Mouse (Mus musculus): Measurements from ENCODE around the gene Parvb. TPM values are rescaled to one million over a fixed set of nuclear protein-coding genes. Genes with fewer than 3 reads are reported as not detected.

The Parvb gene
- polyA plus RNA-seq, 1 experiment from 2014 or later, result 21.1 TPM

- Histone ChIP-seq H3K27ac (ENCODE audit: low read depth, low read length) (no peak overlapping the region), H3K4me1 (ENCODE audit: control insufficient read depth, insufficient read depth, low read length) (peaks cover 31% of the 10 kb centered on the region), H3K4me3 (ENCODE audit: low read depth, low read length) (no peak overlapping the region), H3K4me2 (no peak overlapping the region), H3K9me3 (replicated peaks; ENCODE audit: control insufficient read depth, low read length) (no peaks in the 10 kb centered on the region), H3K36me3 (ENCODE audit: control insufficient read depth, insufficient read depth, low read length) (no peaks in the 10 kb centered on the region), H3K9ac (ENCODE audit: low read depth, low read length) (no peak overlapping the region), H3K27me3 (ENCODE audit: control insufficient read depth, insufficient read depth, low read length) (no peaks in the 10 kb centered on the region)
- ATAC-seq (replicated peaks; ENCODE audit: insufficient number of reproducible peaks, low FRiP score, low TSS enrichment), result no peak
- WGBS (ENCODE audit: insufficient replicate concordance), result 91% methylated on average over 11 of the region's 11 CpGs
Observed at GRCm38 (mm10) chr15:84267720-84268260, 35.9 kb downstream of the Parvb start.

DNA sequence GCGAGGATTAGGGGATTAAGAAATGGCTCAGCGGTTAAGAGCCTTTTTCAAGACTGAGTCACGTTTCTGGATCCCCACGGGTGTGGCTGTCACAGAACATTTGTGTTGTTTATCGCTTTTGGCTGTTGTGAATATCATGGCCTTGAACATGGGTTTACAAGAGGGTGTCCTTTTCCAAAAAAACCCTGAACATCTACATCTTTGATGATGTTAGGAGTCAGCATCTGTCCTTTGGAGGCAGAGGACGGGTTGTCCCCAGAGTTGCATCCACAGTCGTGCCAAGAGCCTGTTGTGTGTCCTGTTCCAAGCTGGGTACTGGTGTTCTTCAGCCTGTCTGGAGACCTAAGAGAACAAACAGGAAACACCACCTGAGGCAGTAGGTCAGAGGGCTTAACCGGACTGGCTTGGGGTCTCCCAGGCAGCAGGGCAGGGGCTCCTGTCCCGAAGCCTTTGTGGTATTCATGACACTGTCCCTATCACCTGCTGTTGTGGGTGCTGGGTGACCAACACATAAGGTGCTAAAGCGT, 37.3 kb downstream of the Parvb start:
- Histone ChIP-seq H3K4me1 (ENCODE audit: control insufficient read depth, insufficient read depth, low read length) (peaks cover 31% of the 10 kb centered on the region), H3K27me3 (ENCODE audit: control insufficient read depth, insufficient read depth, low read length) (no peaks in the 10 kb centered on the region), H3K9ac (ENCODE audit: low read depth, low read length) (no peak overlapping the region), H3K9me3 (replicated peaks; ENCODE audit: control insufficient read depth, low read length) (no peaks in the 10 kb centered on the region), H3K4me2 (no peak overlapping the region), H3K36me3 (ENCODE audit: control insufficient read depth, insufficient read depth, low read length) (peaks cover 6% of the 10 kb centered on the region), H3K4me3 (ENCODE audit: low read depth, low read length) (no peak overlapping the region), H3K27ac (ENCODE audit: low read depth, low read length) (no peak overlapping the region)
- ATAC-seq (replicated peaks; ENCODE audit: insufficient number of reproducible peaks, low FRiP score, low TSS enrichment), result no peak
- WGBS (ENCODE audit: insufficient replicate concordance), result 79% methylated on average over 10 of the region's 10 CpGs

DNA sequence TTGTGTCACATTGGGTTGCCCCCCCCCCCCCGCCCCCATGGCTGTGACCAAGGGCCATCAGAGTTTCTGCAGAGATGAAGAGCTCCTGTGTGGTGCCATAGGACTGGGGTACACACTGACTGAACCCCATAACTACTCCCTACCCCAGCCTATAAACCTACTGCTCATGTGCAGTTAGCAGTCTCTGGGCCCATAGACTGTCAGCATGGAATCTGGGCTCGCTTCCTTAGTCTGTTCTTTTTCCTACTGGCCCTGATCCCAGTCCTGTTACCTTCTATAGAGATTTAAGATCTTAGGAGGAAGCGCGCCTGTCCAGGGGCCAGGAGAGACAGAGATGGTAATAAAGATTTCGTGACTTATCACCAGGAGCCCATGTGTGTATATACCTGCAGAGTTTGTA, 38.2 kb downstream of the Parvb start:
- H3K4me1 ChIP-seq (ENCODE audit: control insufficient read depth, insufficient read depth, low read length), result peaks cover 28% of the 10 kb centered on the region
- H3K4me2 ChIP-seq, result no peak overlapping the region
- H3K36me3 ChIP-seq (ENCODE audit: control insufficient read depth, insufficient read depth, low read length), result peaks cover 12% of the 10 kb centered on the region
- no peak overlapping the region for H3K4me3 ChIP-seq (ENCODE audit: low read depth, low read length)
- no peak overlapping the region for H3K9ac ChIP-seq (ENCODE audit: low read depth, low read length)
- no peaks in the 10 kb centered on the region for H3K9me3 ChIP-seq (replicated peaks; ENCODE audit: control insufficient read depth, low read length)
- no peaks in the 10 kb centered on the region for H3K27me3 ChIP-seq (ENCODE audit: control insufficient read depth, insufficient read depth, low read length)
- peak overlapping the region; percentile 41; the same call in 1 of the 2 replicates for H3K27ac ChIP-seq (ENCODE audit: low read depth, low read length)
- 84% methylated on average over 5 of the region's 5 CpGs for WGBS (ENCODE audit: insufficient replicate concordance)
- ATAC-seq (replicated peaks; ENCODE audit: insufficient number of reproducible peaks, low FRiP score, low TSS enrichment), result no peak

DNA sequence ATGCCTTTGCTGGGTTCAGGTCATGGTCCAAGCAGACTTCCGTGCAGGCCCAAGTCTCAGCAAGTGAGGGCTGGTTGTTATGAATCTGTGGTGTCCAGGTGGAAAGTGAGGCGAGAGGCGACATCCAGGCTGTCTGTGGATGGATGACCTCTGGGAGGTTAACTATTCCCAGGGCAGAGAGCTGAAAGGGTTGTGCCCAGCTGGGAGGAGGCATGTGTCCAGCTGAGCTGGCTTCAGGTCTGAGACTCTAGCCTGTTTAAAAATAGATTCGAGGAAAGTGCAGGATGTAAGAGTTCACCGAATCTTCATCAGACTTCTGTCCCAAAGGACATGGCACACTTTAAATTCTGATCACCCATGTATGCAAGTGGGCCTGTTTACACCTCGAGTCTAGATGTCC, 38.6 kb downstream of the Parvb start:
- H3K9me3 ChIP-seq (replicated peaks; ENCODE audit: control insufficient read depth, low read length), result no peaks in the 10 kb centered on the region
- no peak overlapping the region for H3K27ac ChIP-seq (ENCODE audit: low read depth, low read length)
- H3K27me3 ChIP-seq (ENCODE audit: control insufficient read depth, insufficient read depth, low read length), result no peaks in the 10 kb centered on the region
- H3K4me1 ChIP-seq (ENCODE audit: control insufficient read depth, insufficient read depth, low read length), result peaks cover 25% of the 10 kb centered on the region
- no peak overlapping the region for H3K4me3 ChIP-seq (ENCODE audit: low read depth, low read length)
- ATAC-seq (replicated peaks; ENCODE audit: insufficient number of reproducible peaks, low FRiP score, low TSS enrichment), result no peak
- H3K9ac ChIP-seq (ENCODE audit: low read depth, low read length), result no peak overlapping the region
- no peak overlapping the region for H3K4me2 ChIP-seq
- 64% methylated on average over 6 of the region's 6 CpGs for WGBS (ENCODE audit: insufficient replicate concordance)
- peaks cover 12% of the 10 kb centered on the region for H3K36me3 ChIP-seq (ENCODE audit: control insufficient read depth, insufficient read depth, low read length)

DNA sequence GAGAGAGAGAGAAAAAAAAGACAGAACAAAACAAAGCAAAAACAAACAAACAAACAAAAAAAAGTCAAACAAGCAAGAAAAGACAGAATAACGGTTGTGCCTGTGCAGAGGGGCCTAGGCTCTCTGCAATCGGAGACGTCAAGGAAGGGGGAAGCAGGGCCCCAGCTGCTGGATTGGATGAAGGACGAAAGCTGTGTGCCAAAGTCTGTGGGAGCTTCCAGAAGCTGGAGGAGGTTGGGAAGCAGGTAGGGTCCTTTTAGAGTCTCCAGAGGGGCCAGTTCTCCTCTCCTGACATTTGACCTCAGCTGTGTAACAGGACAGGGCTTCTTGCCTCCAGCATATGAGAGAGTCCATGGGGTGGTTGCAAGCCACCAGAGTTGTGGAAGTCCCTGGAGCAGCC, 44.2 kb downstream of the Parvb start:
- no peaks in the 10 kb centered on the region for H3K4me1 ChIP-seq (ENCODE audit: control insufficient read depth, insufficient read depth, low read length)
- no peaks in the 10 kb centered on the region for H3K27me3 ChIP-seq (ENCODE audit: control insufficient read depth, insufficient read depth, low read length)
- no peak for ATAC-seq (replicated peaks; ENCODE audit: insufficient number of reproducible peaks, low FRiP score, low TSS enrichment)
- no peak overlapping the region for H3K27ac ChIP-seq (ENCODE audit: low read depth, low read length)
- peaks cover 17% of the 10 kb centered on the region for H3K36me3 ChIP-seq (ENCODE audit: control insufficient read depth, insufficient read depth, low read length)
- WGBS (ENCODE audit: insufficient replicate concordance), result 83% methylated on average over 4 of the region's 4 CpGs
- no peak overlapping the region for H3K4me3 ChIP-seq (ENCODE audit: low read depth, low read length)
- no peaks in the 10 kb centered on the region for H3K9me3 ChIP-seq (replicated peaks; ENCODE audit: control insufficient read depth, low read length)
- no peak overlapping the region for H3K9ac ChIP-seq (ENCODE audit: low read depth, low read length)
- H3K4me2 ChIP-seq, result no peak overlapping the region

GRCm38 (mm10) chr15:84278091-84278490, 46.2 kb downstream of the Parvb start:
- Histone ChIP-seq H3K9ac (ENCODE audit: low read depth, low read length) (no peak overlapping the region), H3K27me3 (ENCODE audit: control insufficient read depth, insufficient read depth, low read length) (no peaks in the 10 kb centered on the region), H3K36me3 (ENCODE audit: control insufficient read depth, insufficient read depth, low read length) (peaks cover 16% of the 10 kb centered on the region), H3K27ac (ENCODE audit: low read depth, low read length) (no peak overlapping the region), H3K4me1 (ENCODE audit: control insufficient read depth, insufficient read depth, low read length) (no peaks in the 10 kb centered on the region), H3K4me2 (no peak overlapping the region), H3K9me3 (replicated peaks; ENCODE audit: control insufficient read depth, low read length) (no peaks in the 10 kb centered on the region), H3K4me3 (ENCODE audit: low read depth, low read length) (no peak overlapping the region)
- 88% methylated on average over 7 of the region's 7 CpGs for WGBS (ENCODE audit: insufficient replicate concordance)
- no peak for ATAC-seq (replicated peaks; ENCODE audit: insufficient number of reproducible peaks, low FRiP score, low TSS enrichment)

DNA sequence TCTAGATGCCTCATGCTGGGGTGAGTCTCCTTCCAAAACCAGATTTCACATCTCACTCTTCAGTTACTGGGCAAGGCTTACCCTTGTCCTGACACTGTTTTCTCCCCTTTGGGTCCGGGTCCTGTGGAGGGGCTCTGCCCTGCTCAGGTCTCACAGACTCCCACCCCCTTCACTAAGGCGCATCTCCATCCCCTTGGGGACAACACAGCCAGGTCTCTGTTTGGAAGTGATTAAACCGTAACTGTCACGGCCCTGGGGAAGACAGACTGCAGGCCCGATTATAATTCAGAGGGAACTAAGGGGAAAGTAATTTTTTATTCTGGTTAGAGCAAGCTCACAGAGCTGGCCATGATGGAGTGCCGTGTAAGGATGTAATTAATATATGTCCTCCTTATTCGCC, 46.8 kb downstream of the Parvb start:
- Histone ChIP-seq H3K27me3 (ENCODE audit: control insufficient read depth, insufficient read depth, low read length) (no peaks in the 10 kb centered on the region), H3K9ac (ENCODE audit: low read depth, low read length) (no peak overlapping the region), H3K36me3 (ENCODE audit: control insufficient read depth, insufficient read depth, low read length) (peaks cover 12% of the 10 kb centered on the region), H3K4me3 (ENCODE audit: low read depth, low read length) (no peak overlapping the region), H3K4me1 (ENCODE audit: control insufficient read depth, insufficient read depth, low read length) (no peaks in the 10 kb centered on the region), H3K27ac (ENCODE audit: low read depth, low read length) (no peak overlapping the region), H3K9me3 (replicated peaks; ENCODE audit: control insufficient read depth, low read length) (no peaks in the 10 kb centered on the region), H3K4me2 (no peak overlapping the region)
- 78% methylated on average over 7 of the region's 7 CpGs for WGBS (ENCODE audit: insufficient replicate concordance)
- ATAC-seq (replicated peaks; ENCODE audit: insufficient number of reproducible peaks, low FRiP score, low TSS enrichment), result no peak

DNA sequence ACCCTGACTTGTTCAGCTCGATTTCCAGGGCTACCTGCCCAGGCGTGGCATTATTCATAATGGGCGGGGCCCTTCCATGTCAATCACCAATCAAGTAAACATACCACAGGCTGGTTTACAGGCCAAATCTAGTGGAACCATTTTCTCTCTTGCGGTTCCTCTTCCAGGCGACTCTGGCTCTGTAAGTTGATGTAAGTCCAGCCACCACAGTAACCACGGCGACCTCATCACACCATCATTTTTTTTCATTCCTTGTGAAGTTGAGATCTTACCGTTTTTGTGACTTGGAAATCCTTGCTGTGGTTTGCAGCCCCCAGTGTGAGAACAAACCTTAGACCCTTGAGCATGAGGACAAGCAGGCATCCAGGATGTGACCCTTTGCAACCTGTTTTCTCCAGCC, 48.5 kb downstream of the Parvb start:
- Histone ChIP-seq H3K4me3 (ENCODE audit: low read depth, low read length) (no peak overlapping the region), H3K4me1 (ENCODE audit: control insufficient read depth, insufficient read depth, low read length) (no peaks in the 10 kb centered on the region), H3K4me2 (no peak overlapping the region), H3K36me3 (ENCODE audit: control insufficient read depth, insufficient read depth, low read length) (peaks cover 5% of the 10 kb centered on the region; the same call in 1 of the 2 replicates), H3K27me3 (ENCODE audit: control insufficient read depth, insufficient read depth, low read length) (no peaks in the 10 kb centered on the region), H3K9me3 (replicated peaks; ENCODE audit: control insufficient read depth, low read length) (no peaks in the 10 kb centered on the region), H3K9ac (ENCODE audit: low read depth, low read length) (no peak overlapping the region), H3K27ac (ENCODE audit: low read depth, low read length) (no peak overlapping the region)
- ATAC-seq (replicated peaks; ENCODE audit: insufficient number of reproducible peaks, low FRiP score, low TSS enrichment), result no peak
- WGBS (ENCODE audit: insufficient replicate concordance), result 81% methylated on average over 8 of the region's 8 CpGs

DNA sequence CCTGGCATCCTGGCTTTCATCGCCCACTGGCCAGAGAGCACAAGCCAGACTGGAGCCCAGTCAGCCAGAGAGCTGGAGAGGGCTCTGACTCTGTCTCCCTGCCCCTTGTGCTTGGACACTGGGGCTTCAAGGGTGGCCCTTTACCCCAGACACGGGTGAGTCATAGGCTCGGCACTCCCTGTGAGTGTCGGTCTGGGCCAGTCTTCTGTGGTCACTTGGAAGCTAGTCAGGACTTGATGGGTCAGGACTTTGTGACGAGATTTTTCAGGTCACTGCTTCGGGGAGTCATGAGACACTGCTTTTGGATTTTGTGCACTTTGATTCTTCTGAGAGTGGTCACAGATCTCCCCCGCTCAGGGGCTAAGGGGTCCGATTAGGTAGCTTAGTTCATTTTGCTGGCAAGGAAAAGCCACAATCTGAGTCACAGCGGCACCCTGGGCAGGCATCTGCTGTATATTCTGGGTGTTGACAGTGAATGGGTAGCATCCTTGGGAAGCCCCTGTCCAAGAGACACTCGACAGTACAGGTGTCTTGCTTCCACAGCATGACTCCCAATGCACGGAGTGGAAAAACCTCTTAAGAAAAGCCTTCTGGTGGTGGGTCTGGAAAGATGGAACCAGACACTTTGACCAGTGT, 49.0 kb downstream of the Parvb start:
- peaks cover 5% of the 10 kb centered on the region; the same call in 1 of the 2 replicates for H3K36me3 ChIP-seq (ENCODE audit: control insufficient read depth, insufficient read depth, low read length)

More for the DNA sequence above, 49.0 kb downstream of the Parvb start:
- H3K27ac ChIP-seq (ENCODE audit: low read depth, low read length), result no peak overlapping the region
- H3K4me1 ChIP-seq (ENCODE audit: control insufficient read depth, insufficient read depth, low read length), result no peaks in the 10 kb centered on the region
- H3K4me3 ChIP-seq (ENCODE audit: low read depth, low read length), result no peak overlapping the region
- 71% methylated on average over 11 of the region's 11 CpGs for WGBS (ENCODE audit: insufficient replicate concordance)
- no peak for ATAC-seq (replicated peaks; ENCODE audit: insufficient number of reproducible peaks, low FRiP score, low TSS enrichment)
- H3K4me2 ChIP-seq, result no peak overlapping the region
- no peaks in the 10 kb centered on the region for H3K9me3 ChIP-seq (replicated peaks; ENCODE audit: control insufficient read depth, low read length)
- H3K27me3 ChIP-seq (ENCODE audit: control insufficient read depth, insufficient read depth, low read length), result no peaks in the 10 kb centered on the region
- H3K9ac ChIP-seq (ENCODE audit: low read depth, low read length), result no peak overlapping the region

Measured in heart, embryonic 11.5 days (tissue).